Mouse (Mus musculus) monocyte, adult 5-6 weeks (primary cell): ENCODE measurements around the gene Gemin5. TPM values are rescaled to one million over a fixed set of nuclear protein-coding genes. Genes with fewer than 3 reads are reported as not detected.

Source experiments
- ATAC-seq: fragments of 153-309, 156-312 bp; replicated peaks from 2 replicates; pipeline ENCODE4 v1.8.0; 2017; ENCODE audit warnings: mild to moderate bottlenecking; ENCODE audit not compliant: low TSS enrichment, insufficient number of reproducible peaks, severe bottlenecking, poor library complexity, low FRiP score
- total RNA-seq: library from RNA; stranded (forward); fragments of 200-1000, 200-491, 200-594 nt; gene quantifications from 3 replicates; pipeline ENCODE4 v1.2.3, GENCODE M21; 2017

Gene Gemin5
- total RNA-seq, 1 experiment from 2014 or later, result 7.2 TPM

DNA sequence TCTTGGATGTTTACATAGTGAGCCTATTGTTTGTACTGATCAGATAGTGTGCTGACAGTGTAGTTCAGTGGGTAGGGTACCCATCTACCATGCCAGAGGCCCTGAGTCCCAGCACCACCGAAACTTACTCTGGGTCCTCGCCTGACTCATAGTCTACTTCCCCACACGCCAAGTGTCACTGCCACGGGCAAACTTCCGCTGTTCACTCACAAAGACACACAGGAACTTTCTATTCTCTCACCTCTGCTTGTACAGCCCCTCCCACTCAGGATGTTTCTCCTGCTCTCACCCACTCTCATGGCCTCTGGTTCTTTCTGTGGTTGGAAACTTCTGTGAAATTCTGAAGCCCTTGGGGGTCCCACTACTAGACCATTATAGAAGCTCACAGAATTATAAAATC is 72.2 kb downstream of the Gemin5 start:
- ATAC-seq, result peak; percentile 72

- ATAC-seq, result no peak
Observed at GRCm38 (mm10) chr11:58095561-58095960, 72.8 kb downstream of the Gemin5 start.

DNA sequence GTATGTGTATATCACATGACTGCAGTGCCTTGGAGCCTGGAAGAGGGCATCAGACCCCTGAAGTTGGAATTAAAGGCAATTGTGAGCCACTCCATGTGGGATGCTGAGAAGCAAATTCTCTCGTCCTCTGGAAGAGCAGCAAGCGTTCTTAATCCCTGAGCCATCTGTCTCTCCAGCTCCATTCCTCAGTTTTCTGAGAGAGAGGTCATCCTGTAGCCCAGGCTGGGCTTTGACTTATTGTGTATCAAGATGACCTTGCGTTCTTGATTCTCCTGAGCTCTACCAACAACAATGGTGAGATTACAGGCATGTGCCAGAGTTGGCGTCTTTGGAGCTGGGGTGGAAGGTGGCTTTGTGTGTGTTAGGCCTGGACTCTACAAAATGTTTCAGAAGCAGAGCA is 73.6 kb downstream of the Gemin5 start:
- ATAC-seq, result no peak

DNA sequence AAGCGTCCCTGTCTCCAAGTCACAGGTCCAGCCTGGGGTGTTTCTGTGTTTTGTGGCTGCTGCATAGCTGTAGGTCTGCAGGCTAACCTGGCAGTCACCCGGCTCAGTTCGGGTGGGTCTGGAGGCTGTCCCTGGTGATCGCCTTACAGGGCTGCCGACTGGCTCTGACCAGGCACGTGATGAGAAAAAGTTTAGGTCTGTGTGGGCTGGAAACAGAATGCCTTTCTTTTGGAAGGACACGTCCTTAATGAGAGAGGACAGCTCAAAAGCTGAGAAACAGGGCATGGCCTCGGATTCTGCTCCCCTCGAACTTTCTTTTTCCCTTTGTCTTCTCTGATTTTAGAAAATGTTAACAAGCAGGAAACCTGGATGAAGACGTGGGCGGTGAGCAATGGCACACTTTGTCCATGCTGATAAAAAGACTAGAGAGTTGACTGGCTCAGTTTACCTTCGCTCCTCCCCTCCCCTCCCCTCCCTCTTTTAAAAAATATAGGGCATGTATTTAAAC is 75.3 kb downstream of the Gemin5 start, which contains the start of gene Gm12248:
Gene Gm12248, minus strand, starts transcription at position 114 of the 508 bp plus-strand sequence.
- no peak for ATAC-seq

- peak; percentile 69 for ATAC-seq
Observed at GRCm38 (mm10) chr11:58092541-58092940, 75.8 kb downstream of the Gemin5 start.

DNA sequence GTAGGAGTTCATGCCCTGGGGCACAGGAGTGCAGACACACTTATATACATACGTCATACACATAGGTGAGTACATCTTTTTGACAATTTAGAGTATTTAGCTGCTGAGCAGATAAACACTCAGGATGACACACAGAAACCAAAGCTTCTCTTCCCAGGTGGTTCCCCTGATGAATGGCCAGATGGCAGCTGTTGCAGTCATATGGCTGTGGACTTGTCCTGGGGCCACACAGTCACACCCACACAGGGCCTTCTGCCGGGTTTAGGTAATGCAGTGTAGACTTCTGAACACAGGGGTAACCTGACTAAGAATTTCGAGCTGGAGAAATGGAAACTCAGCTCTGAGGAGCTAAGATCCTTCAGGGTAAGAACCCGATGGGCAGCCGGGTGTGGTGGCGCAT is 86.6 kb downstream of the Gemin5 start:
- no peak for ATAC-seq

- no peak for ATAC-seq
Observed at GRCm38 (mm10) chr11:58077270-58077669, 91.1 kb downstream of the Gemin5 start.

DNA sequence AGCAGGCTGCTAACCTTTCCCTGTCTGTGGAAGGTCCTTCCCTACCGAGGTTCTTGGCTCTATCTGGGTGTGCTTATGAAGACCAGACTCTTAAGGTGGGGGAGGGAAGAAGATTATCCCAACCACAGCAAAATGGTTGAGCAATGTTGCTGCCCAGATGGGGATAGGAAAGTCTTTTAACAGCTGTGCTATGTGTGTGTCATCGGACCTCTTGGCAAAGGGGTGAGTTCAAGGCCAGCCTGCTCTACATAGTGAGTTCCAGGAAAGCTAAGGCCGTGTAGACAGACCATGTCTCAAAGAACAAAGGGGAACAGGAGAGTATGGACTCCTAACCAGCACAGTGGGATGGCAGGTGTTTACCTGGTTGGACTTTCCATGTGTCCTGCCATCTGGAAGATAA is 95.4 kb downstream of the Gemin5 start:
- ATAC-seq, result no peak

Other genes starting within 250 kb of the Gemin5 start
- 26.3 to 50.9 TPM (median 33.5 TPM) in 3 replicates for gene Larp1, start 159.5 kb downstream of the Gemin5 start, total RNA-seq
- not detected in 3 replicates for gene Gm12248, start 75.4 kb downstream of the Gemin5 start, total RNA-seq
- 84.4 to 93.8 TPM (median 89.2 TPM) in 3 replicates for gene Cnot8, start 64.4 kb downstream of the Gemin5 start, total RNA-seq
- gene Mrpl22, start 3.1 kb upstream of the Gemin5 start, total RNA-seq, result 19.8 to 46.1 TPM (median 30.4 TPM) in 3 replicates
- gene Igtp, start 31.0 kb upstream of the Gemin5 start, total RNA-seq, result 18.7 to 31.1 TPM (median 19.5 TPM) in 3 replicates
- gene Irgm2, start 31.1 kb upstream of the Gemin5 start, total RNA-seq, result 8.8 to 21.7 TPM (median 12.9 TPM) in 3 replicates
- gene 4930438A08Rik, start 106.3 kb upstream of the Gemin5 start, total RNA-seq, result not detected in 3 replicates
- 8.4 to 17.0 TPM (median 9.2 TPM) in 3 replicates for gene Zfp692, start 138.5 kb upstream of the Gemin5 start, total RNA-seq
- gene Zfp672, start 161.8 kb upstream of the Gemin5 start, total RNA-seq, result 33.9 to 39.8 TPM (median 36.0 TPM) in 3 replicates
- gene Sh3bp5l, start 162.2 kb upstream of the Gemin5 start, total RNA-seq, result 21.3 to 28.1 TPM (median 21.4 TPM) in 3 replicates
- not detected in 3 replicates for gene Lypd8, start 210.5 kb upstream of the Gemin5 start, total RNA-seq